Mouse (Mus musculus): ENCODE data around the gene Gm21800. TPM values are rescaled to one million over a fixed set of nuclear protein-coding genes. Genes with fewer than 3 reads are reported as not detected.

Gene Gm21800
- not detected for polyA plus RNA-seq (2017; shearing (Covaris generic))

DNA sequence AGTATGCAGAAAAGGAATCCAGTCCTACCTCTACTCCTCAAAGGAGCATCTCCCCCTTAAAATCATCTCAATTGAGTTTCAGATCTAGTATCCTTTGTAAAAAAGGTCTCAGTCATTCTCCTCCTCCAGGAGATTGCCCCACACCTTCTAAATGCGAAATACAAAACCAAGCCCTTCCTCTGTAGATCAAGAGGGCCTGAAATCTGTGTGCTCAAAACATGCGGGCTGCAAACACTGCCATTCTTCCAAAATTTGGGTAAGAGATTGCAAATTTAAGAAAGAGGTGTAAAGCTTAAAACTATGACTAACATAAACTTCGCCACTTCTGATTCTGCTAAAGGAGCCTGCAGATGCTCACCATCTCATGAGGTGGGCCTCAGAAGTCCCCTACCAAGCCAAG lies at the start of gene Gm21800:
Gene Gm21800, plus strand, starts transcription at position 301 of the 400 bp plus-strand sequence.

